ENCODE assay signal across 8 mouse cellular contexts in the genomic region with DNA sequence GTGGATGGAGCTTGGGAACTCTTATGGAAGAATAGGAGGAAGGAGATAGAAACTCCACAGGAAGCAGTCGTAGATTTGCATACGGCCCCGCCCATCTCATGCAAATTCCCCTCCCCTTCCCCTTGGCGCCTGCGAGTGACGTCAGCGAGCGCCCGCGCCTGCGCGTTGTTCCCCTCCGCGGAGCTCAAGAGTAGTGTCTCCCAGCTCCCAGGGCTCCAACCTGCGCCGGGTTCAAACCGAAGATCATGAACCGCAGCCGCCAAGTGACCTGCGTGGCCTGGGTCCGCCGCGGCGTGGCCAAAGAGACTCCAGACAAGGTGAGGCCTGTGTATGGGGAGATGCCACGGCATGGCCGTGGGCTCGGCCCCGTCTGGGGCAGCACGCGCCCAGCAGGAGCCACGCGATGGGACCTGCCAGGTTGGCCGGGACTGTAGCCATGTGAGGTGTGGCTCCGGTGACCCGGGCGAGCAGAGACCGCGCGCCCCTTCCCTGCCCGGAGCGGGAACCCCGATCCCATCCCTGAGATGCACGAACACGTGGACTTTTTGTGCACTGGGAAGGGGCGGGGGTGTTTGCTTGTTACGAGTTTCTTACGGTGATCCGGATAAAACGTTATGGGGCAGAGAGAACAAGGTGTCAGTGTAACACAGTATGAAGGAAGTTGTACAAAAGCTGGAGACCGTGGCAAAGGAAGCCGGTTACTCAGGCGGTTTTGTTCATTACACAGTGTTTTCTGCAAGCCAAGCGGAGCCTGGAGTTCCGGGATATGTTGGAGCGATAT. TPM values are rescaled to one million over a fixed set of nuclear protein-coding genes. Genes with fewer than 3 reads are reported as not detected.
DNase-seq lines count a peak whose midpoint lies in the region; ATAC-seq and TF ChIP-seq lines count a peak whose summit lies in the region.

No protein-coding gene starts in this region.

- no peaks in the 10 kb centered on the region for H3K9me3 ChIP-seq in embryonic facial prominence, embryonic 13.5 days
- H3K9me3 ChIP-seq in limb, embryonic 12.5 days = no peaks in the 10 kb centered on the region
- no peaks in the 10 kb centered on the region for H3K9me3 ChIP-seq in midbrain, embryonic 15.5 days

- peak overlapping the region; percentile 93 for H3K9ac ChIP-seq in embryonic facial prominence, embryonic 13.5 days
- H3K9ac ChIP-seq in limb, embryonic 12.5 days (replicated peaks) = peak overlapping the region; percentile 88
- H3K9ac ChIP-seq in midbrain, embryonic 15.5 days = peak overlapping the region; percentile 75

- peak; percentile 88 for ATAC-seq in embryonic facial prominence, embryonic 13.5 days (ENCODE audit: insufficient number of reproducible peaks, insufficient read depth, low FRiP score, low TSS enrichment, low read depth)
- peak; percentile 87 for ATAC-seq in limb, embryonic 12.5 days (ENCODE audit: insufficient number of reproducible peaks, insufficient read depth, low FRiP score, low TSS enrichment, low read depth)
- peak; percentile 97 for ATAC-seq in midbrain, embryonic 15.5 days (replicated peaks)

- H3K4me1 ChIP-seq in embryonic facial prominence, embryonic 13.5 days = peaks cover 13% of the 10 kb centered on the region
- no peaks in the 10 kb centered on the region for H3K4me1 ChIP-seq in kidney, adult 2 months (ENCODE audit: control insufficient read depth, insufficient read depth, low read length)
- H3K4me1 ChIP-seq in limb, embryonic 12.5 days (replicated peaks) = peaks cover 11% of the 10 kb centered on the region
- peaks cover 18% of the 10 kb centered on the region for H3K4me1 ChIP-seq in midbrain, embryonic 15.5 days
- H3K4me1 ChIP-seq in spleen, adult 2 months (ENCODE audit: control insufficient read depth, insufficient read depth, insufficient read length) = peaks cover 6% of the 10 kb centered on the region; the same call in 1 of the 2 replicates

- H3K27ac ChIP-seq in embryonic facial prominence, embryonic 13.5 days = peak overlapping the region; percentile 57
- H3K27ac ChIP-seq in kidney, adult 2 months (ENCODE audit: insufficient read depth, low read depth, low read length) = peak overlapping the region; percentile 28; the same call in 1 of the 2 replicates
- H3K27ac ChIP-seq in limb, embryonic 12.5 days = peak overlapping the region; percentile 67; the same call in 1 of the 2 replicates
- peak overlapping the region; percentile 63 for H3K27ac ChIP-seq in midbrain, embryonic 15.5 days
- peak overlapping the region; percentile 72 for H3K27ac ChIP-seq in spleen, adult 2 months (ENCODE audit: insufficient read depth, low read length)

- under 1% methylated on average over 55 of the region's 55 CpGs for WGBS in embryonic facial prominence, embryonic 13.5 days
- WGBS in kidney, adult 2 months = under 1% methylated on average over 55 of the region's 55 CpGs
- WGBS in limb, embryonic 12.5 days = under 1% methylated on average over 55 of the region's 55 CpGs
- under 1% methylated on average over 55 of the region's 55 CpGs for WGBS in midbrain, embryonic 15.5 days
- under 1% methylated on average over 55 of the region's 55 CpGs for WGBS in spleen, adult 2 months

- H3K36me3 ChIP-seq in embryonic facial prominence, embryonic 13.5 days = peaks cover 28% of the 10 kb centered on the region
- no peaks in the 10 kb centered on the region for H3K36me3 ChIP-seq in kidney, adult 2 months (ENCODE audit: control insufficient read depth, insufficient read depth, low read length)
- H3K36me3 ChIP-seq in limb, embryonic 12.5 days = peaks cover 29% of the 10 kb centered on the region
- peaks cover 12% of the 10 kb centered on the region; the same call in 1 of the 2 replicates for H3K36me3 ChIP-seq in midbrain, embryonic 15.5 days (replicated peaks)
- H3K36me3 ChIP-seq in spleen, adult 2 months (ENCODE audit: control insufficient read depth, insufficient read depth, low read length) = peaks cover 7% of the 10 kb centered on the region

- no peaks in the 10 kb centered on the region for H3K27me3 ChIP-seq in embryonic facial prominence, embryonic 13.5 days
- no peaks in the 10 kb centered on the region for H3K27me3 ChIP-seq in kidney, adult 2 months (replicated peaks; ENCODE audit: control insufficient read depth, insufficient read depth, low read length)
- no peaks in the 10 kb centered on the region for H3K27me3 ChIP-seq in limb, embryonic 12.5 days
- no peaks in the 10 kb centered on the region for H3K27me3 ChIP-seq in midbrain, embryonic 15.5 days (replicated peaks)
- no peaks in the 10 kb centered on the region for H3K27me3 ChIP-seq in spleen, adult 2 months (ENCODE audit: control insufficient read depth, insufficient read depth, low read length)

- peak overlapping the region; percentile 99 for H3K4me3 ChIP-seq in embryonic facial prominence, embryonic 13.5 days
- peak overlapping the region; percentile 99 for H3K4me3 ChIP-seq in kidney, adult 2 months (ENCODE audit: insufficient read depth, low read depth, low read length)
- H3K4me3 ChIP-seq in limb, embryonic 12.5 days (replicated peaks) = peak overlapping the region; percentile 96
- H3K4me3 ChIP-seq in midbrain, embryonic 15.5 days = peak overlapping the region; percentile 79
- peak overlapping the region; percentile 97 for H3K4me3 ChIP-seq in spleen, adult 2 months (ENCODE audit: extremely low read depth, insufficient read depth, insufficient read length)

- no peak for TF ChIP-seq CTCF in kidney, adult 2 months (conservative IDR thresholded peaks at IDR 0.05; ENCODE audit: insufficient read depth, insufficient read length, low read depth, low read length)
- TF ChIP-seq CTCF in spleen, adult 2 months (IDR thresholded peaks at IDR 0.05; ENCODE audit: extremely low read depth, insufficient read depth, insufficient read length, insufficient replicate concordance) = no peak

- H3K4me2 ChIP-seq in embryonic facial prominence, embryonic 13.5 days = peak overlapping the region; percentile 79
- H3K4me2 ChIP-seq in limb, embryonic 12.5 days = peak overlapping the region; percentile 83
- peak overlapping the region; percentile 81 for H3K4me2 ChIP-seq in midbrain, embryonic 15.5 days

- DNase-seq in 3134 (ENCODE audit: extremely low read depth, insufficient read length, low spot score) = peak; percentile 97
- DNase-seq in adrenal gland, postnatal 36 days = peak; percentile 94 to 96
- peak; percentile 92 to 94 for DNase-seq in heart, adult 18-20 months
- DNase-seq in kidney, adult 2 months = peak; percentile 95
- peak; percentile 61 to 84 for DNase-seq in spleen, adult 2 months (ENCODE audit: low read depth in 1 of 2, low spot score in 2 of 2)

- TF ChIP-seq POLR2A in kidney, adult 2 months (IDR thresholded peaks at IDR 0.05; ENCODE audit: low read depth, low read length) = no peak
- TF ChIP-seq POLR2A in spleen, adult 2 months (IDR thresholded peaks at IDR 0.05; ENCODE audit: low read depth, low read length) = peak; percentile 4; the same call in 1 of the 2 replicates

RNA-seq across cellular contexts. Expression of a gene that starts 42.6 kb away (rescaled TPM):
- total RNA-seq in adrenal gland, postnatal 36 days (2021) = 10 to 100 TPM; 20.9 to 22.9 TPM
- 76.9 and 81.6 TPM in 2 replicates for polyA plus RNA-seq in embryonic facial prominence, embryonic 13.5 days (2015; fragmentation: Nextera tagmentation; extraction: Ambion mirVana)
- total RNA-seq in heart, adult 18-20 months (2021) = 10 to 100 TPM; 16.0 to 16.1 TPM
- 7.6 and 8.7 TPM in 2 replicates for polyA plus RNA-seq in kidney, adult 2 months (2012; rRNA removed)
- 94.0 TPM in 2 replicates for polyA plus RNA-seq in limb, embryonic 12.5 days (2016; fragmentation: Nextera tagmentation; extraction: Ambion mirVana)
- polyA plus RNA-seq in midbrain, embryonic 15.5 days (2015; fragmentation: Nextera tagmentation; extraction: Ambion mirVana) = 67.7 and 68.2 TPM in 2 replicates
- polyA plus RNA-seq in spleen, adult 2 months (2012; rRNA removed) = 6.0 and 6.1 TPM in 2 replicates

RNA-seq across cellular contexts. Expression of a gene that starts 45.1 kb away (rescaled TPM):
- total RNA-seq in adrenal gland, postnatal 36 days (2021) = 10 to 100 TPM; 14.6 to 16.2 TPM
- polyA plus RNA-seq in embryonic facial prominence, embryonic 13.5 days (2015; fragmentation: Nextera tagmentation; extraction: Ambion mirVana) = 19.5 and 20.8 TPM in 2 replicates
- 10 to 100 TPM; 11.2 to 12.4 TPM for total RNA-seq in heart, adult 18-20 months (2021)
- polyA plus RNA-seq in kidney, adult 2 months (2012; rRNA removed) = 15.4 and 19.8 TPM in 2 replicates
- 29.7 and 31.7 TPM in 2 replicates for polyA plus RNA-seq in limb, embryonic 12.5 days (2016; fragmentation: Nextera tagmentation; extraction: Ambion mirVana)
- 22.7 and 24.5 TPM in 2 replicates for polyA plus RNA-seq in midbrain, embryonic 15.5 days (2015; fragmentation: Nextera tagmentation; extraction: Ambion mirVana)
- 14.1 and 21.9 TPM in 2 replicates for polyA plus RNA-seq in spleen, adult 2 months (2012; rRNA removed)

RNA-seq across cellular contexts. Expression of a gene that starts 55.6 kb away (rescaled TPM):
- total RNA-seq in adrenal gland, postnatal 36 days (2021) = not detected
- 1.5 and 2.1 TPM in 2 replicates for polyA plus RNA-seq in embryonic facial prominence, embryonic 13.5 days (2015; fragmentation: Nextera tagmentation; extraction: Ambion mirVana)
- not detected for total RNA-seq in heart, adult 18-20 months (2021)
- 0.33 and 0.36 TPM in 2 replicates for polyA plus RNA-seq in kidney, adult 2 months (2012; rRNA removed)
- polyA plus RNA-seq in limb, embryonic 12.5 days (2016; fragmentation: Nextera tagmentation; extraction: Ambion mirVana) = 0.18 and 0.36 TPM in 2 replicates
- polyA plus RNA-seq in midbrain, embryonic 15.5 days (2015; fragmentation: Nextera tagmentation; extraction: Ambion mirVana) = 1.2 and 1.7 TPM in 2 replicates
- polyA plus RNA-seq in spleen, adult 2 months (2012; rRNA removed) = 0.07 and 0.09 TPM in 2 replicates

Comparison
In these comparisons a context has a peak if more than half of its experiments do, and no peak if none do; other contexts are left out.
1. Peak in every context shown above with its lines: DNase-seq, ATAC-seq, H3K4me3 ChIP-seq and H3K27ac ChIP-seq.